Mouse (Mus musculus) midbrain, embryonic 11.5 days (tissue): ENCODE measurements around the gene Flad1. TPM values are rescaled to one million over a fixed set of nuclear protein-coding genes. Genes with fewer than 3 reads are reported as not detected.
"Not testable (repeated sequence)": the region's sequence is repeated elsewhere in the genome, so short reads cannot be mapped to it uniquely, and the experiment has no call there.

Source experiments
- ATAC-seq: fragments of 200-750 bp; cut with Nextera tagmentation; 2 replicates; pipeline ENCODE4 v1.8.0; 2017; ENCODE audit warnings: moderate TSS enrichment, moderate library complexity; ENCODE audit not compliant: low FRiP score
- DNase-seq: peaks from one replicate; pipeline ENCODE4 v3.0.0; 2015; ENCODE audit warnings: low spot score; ENCODE audit errors: missing footprints
- H3K27ac ChIP-seq: fragments of 300-500 bp; sonication (generic); 2 replicates; pipeline ENCODE4 v1.5.1; 2014; ENCODE audit warnings: low read depth, low read length
- H3K27me3 ChIP-seq: fragments of 300-500 bp; sonication (generic); 2 replicates; pipeline ENCODE4 v1.6.1; 2014; ENCODE audit warnings: mild to moderate bottlenecking, low read length, moderate library complexity, mixed read lengths; ENCODE audit not compliant: control insufficient read depth, insufficient read depth
- H3K36me3 ChIP-seq: fragments of 300-500 bp; sonication (generic); 2 replicates; pipeline ENCODE4 v1.6.1; 2014; ENCODE audit warnings: mild to moderate bottlenecking, low read length, moderate library complexity, mixed read lengths; ENCODE audit not compliant: control insufficient read depth, insufficient read depth
- H3K4me1 ChIP-seq: fragments of 300-500 bp; sonication (generic); 2 replicates; pipeline ENCODE4 v1.6.1; 2014; ENCODE audit warnings: low read length; ENCODE audit not compliant: control insufficient read depth, insufficient read depth
- H3K4me2 ChIP-seq: fragments of 300-500 bp; sonication (generic); 2 replicates; pipeline ENCODE4 v1.6.1; 2014; ENCODE audit warnings: mild to moderate bottlenecking, moderate library complexity
- H3K4me3 ChIP-seq: fragments of 300-500 bp; sonication (generic); 2 replicates; pipeline ENCODE4 v1.5.1; 2014; ENCODE audit warnings: low read depth, low read length
- H3K9ac ChIP-seq: fragments of 300-500 bp; sonication (generic); 2 replicates; pipeline ENCODE4 v1.6.1; 2014; ENCODE audit warnings: low read length
- H3K9me3 ChIP-seq: fragments of 300-500 bp; sonication (generic); 2 replicates; pipeline ENCODE4 v1.6.1; 2016; ENCODE audit warnings: low read length; ENCODE audit not compliant: control insufficient read depth
- WGBS: fragments of 180-500 bp; shearing (Covaris S2); extraction: QIAGEN DNeasy Blood & Tissue Kit; methylation state at CpG from one replicate; pipeline ENCODE4 v1.1.7; 2014; 5-methylcytosine and 5-hydroxymethylcytosine counted together
- polyA plus RNA-seq: library from polyadenylated mRNA; unstranded; fragments of >200 nt; fragmentation: Nextera tagmentation; extraction: Ambion mirVana; gene quantifications from 2 replicates; pipeline ENCODE4 v1.2.1, GENCODE M21; 2014

The Flad1 gene
- polyA plus RNA-seq, 1 experiment from 2014 or later: 25.4 TPM

- peaks cover 7% of the 10 kb centered on the region for H3K4me1 ChIP-seq
- peaks cover 6% of the 10 kb centered on the region; the same call in 1 of the 2 replicates for H3K36me3 ChIP-seq
- DNase-seq (peak; percentile 98), ATAC-seq (peak; percentile 97)
- peak within 1 kb of the TSS; percentile 95 for H3K9ac ChIP-seq
- WGBS: 2% methylated on average over 68 of the region's 68 CpGs
- H3K9me3 ChIP-seq: no peaks in the 10 kb centered on the region
- H3K4me3 ChIP-seq: peak within 1 kb of the TSS; percentile 95
- H3K27ac ChIP-seq: peak within 1 kb of the TSS; percentile 74
- peak within 1 kb of the TSS; percentile 91 for H3K4me2 ChIP-seq
- no peaks in the 10 kb centered on the region for H3K27me3 ChIP-seq
Measured at GRCm38 (mm10) chr3:89430171-89431159, 18.8 kb upstream of the Flad1 start, which contains the start of gene Pygo2. Gene Pygo2, plus strand, starts transcription at chr3:89430214.

GRCm38 (mm10) chr3:89429021-89429420 lies 17.4 kb upstream of the Flad1 start:
- H3K27me3 ChIP-seq, H3K4me3 ChIP-seq, DNase-seq, H3K36me3 ChIP-seq, H3K4me1 ChIP-seq, H3K9ac ChIP-seq, H3K27ac ChIP-seq, H3K9me3 ChIP-seq, ATAC-seq, H3K4me2 ChIP-seq: not testable (repeated sequence)
- WGBS: 91% methylated on average over 6 of the region's 7 CpGs

- Histone ChIP-seq H3K36me3 (no peaks in the 10 kb centered on the region), H3K9me3 (no peaks in the 10 kb centered on the region), H3K27me3 (no peaks in the 10 kb centered on the region), H3K4me1 (peaks cover 15% of the 10 kb centered on the region), H3K4me3 (no peak overlapping the region), H3K9ac (no peak overlapping the region), H3K27ac (no peak overlapping the region), H3K4me2 (no peak overlapping the region)
- DNase-seq (no peak), ATAC-seq (no peak)
- 86% methylated on average over 4 of the region's 4 CpGs for WGBS
Measured at GRCm38 (mm10) chr3:89425876-89426275, 14.2 kb upstream of the Flad1 start.

GRCm38 (mm10) chr3:89425141-89425525 lies 13.5 kb upstream of the Flad1 start:
- WGBS: 91% methylated on average over 5 of the region's 5 CpGs
- H3K4me2 ChIP-seq: no peak overlapping the region
- no peaks in the 10 kb centered on the region for H3K9me3 ChIP-seq
- H3K4me1 ChIP-seq: peaks cover 17% of the 10 kb centered on the region
- H3K9ac ChIP-seq: no peak overlapping the region
- ATAC-seq (no peak), DNase-seq (no peak)
- H3K36me3 ChIP-seq: no peaks in the 10 kb centered on the region
- no peak overlapping the region for H3K27ac ChIP-seq
- H3K4me3 ChIP-seq: no peak overlapping the region
- no peaks in the 10 kb centered on the region for H3K27me3 ChIP-seq

- Histone ChIP-seq H3K4me2 (no peak overlapping the region), H3K36me3 (no peaks in the 10 kb centered on the region), H3K9me3 (no peaks in the 10 kb centered on the region), H3K4me3 (no peak overlapping the region), H3K27me3 (no peaks in the 10 kb centered on the region), H3K27ac (no peak overlapping the region), H3K4me1 (peaks cover 21% of the 10 kb centered on the region), H3K9ac (no peak overlapping the region)
- ATAC-seq (no peak), DNase-seq (no peak)
- WGBS: 91% methylated on average over 5 of the region's 5 CpGs
Measured at GRCm38 (mm10) chr3:89424416-89425140, 12.9 kb upstream of the Flad1 start.

- no peak overlapping the region; the same call in 1 of the 2 replicates for H3K4me2 ChIP-seq
- no peaks in the 10 kb centered on the region for H3K9me3 ChIP-seq
- H3K27me3 ChIP-seq: no peaks in the 10 kb centered on the region
- peak overlapping the region; percentile 32; the same call in 1 of the 2 replicates for H3K4me3 ChIP-seq
- no peak overlapping the region for H3K27ac ChIP-seq
- ATAC-seq: no peak
- no peaks in the 10 kb centered on the region for H3K36me3 ChIP-seq
- H3K4me1 ChIP-seq: peaks cover 24% of the 10 kb centered on the region
- DNase-seq: no peak
- 73% methylated on average over 6 of the region's 6 CpGs for WGBS
- H3K9ac ChIP-seq: no peak overlapping the region
Measured at GRCm38 (mm10) chr3:89422556-89423205, 11.0 kb upstream of the Flad1 start.

GRCm38 (mm10) chr3:89421810-89422473 lies 10.3 kb upstream of the Flad1 start:
- Histone ChIP-seq H3K36me3 (no peaks in the 10 kb centered on the region), H3K4me1 (peaks cover 28% of the 10 kb centered on the region), H3K9me3 (no peaks in the 10 kb centered on the region), H3K4me2 (peak overlapping the region; percentile 61), H3K27me3 (no peaks in the 10 kb centered on the region), H3K4me3 (peak overlapping the region; percentile 32), H3K27ac (no peak overlapping the region), H3K9ac (peak overlapping the region; percentile 71)
- DNase-seq (peak; percentile 87), ATAC-seq (no peak)
- WGBS: 4% methylated on average over 22 of the region's 22 CpGs

- DNase-seq (peak; percentile 91), ATAC-seq (peak; percentile 36; the same call in 1 of the 2 replicates)
- peak overlapping the region; percentile 71 for H3K9ac ChIP-seq
- peaks cover 32% of the 10 kb centered on the region for H3K4me1 ChIP-seq
- H3K27ac ChIP-seq: peak overlapping the region; percentile 20; the same call in 1 of the 2 replicates
- no peaks in the 10 kb centered on the region for H3K9me3 ChIP-seq
- H3K4me3 ChIP-seq: peak overlapping the region; percentile 32
- peak overlapping the region; percentile 61 for H3K4me2 ChIP-seq
- peaks cover 2% of the 10 kb centered on the region; the same call in 1 of the 2 replicates for H3K36me3 ChIP-seq
- WGBS: 4% methylated on average over 11 of the region's 11 CpGs
- H3K27me3 ChIP-seq: no peaks in the 10 kb centered on the region
Measured at GRCm38 (mm10) chr3:89421002-89421774, 9.5 kb upstream of the Flad1 start.
